Comparison of ENCODE assay signal across 15 mouse cellular contexts in the genomic region with DNA sequence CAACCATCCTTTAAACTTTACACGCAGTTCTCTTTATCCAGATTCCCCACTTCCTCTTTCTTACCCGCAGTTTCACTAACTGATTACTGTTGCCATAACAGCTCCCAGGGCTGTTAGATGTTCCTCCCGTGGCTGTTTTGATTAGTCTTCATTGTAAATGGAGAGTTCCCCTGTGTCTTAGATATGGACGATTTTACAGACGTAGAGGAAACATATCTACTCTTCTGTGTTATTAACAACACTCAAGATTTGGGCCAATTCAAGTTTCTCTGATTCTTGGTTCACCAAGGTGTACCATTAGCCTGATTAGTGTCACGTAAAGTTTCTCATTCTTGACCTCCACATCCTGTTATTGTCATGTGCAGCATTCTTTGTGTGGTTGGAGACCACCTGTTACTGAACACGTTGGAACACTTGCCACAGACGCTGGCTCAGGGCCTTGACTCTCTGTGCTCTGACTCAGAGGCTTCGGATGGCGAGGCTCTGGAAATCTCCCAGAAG. TPM values are rescaled to one million over a fixed set of nuclear protein-coding genes. Genes with fewer than 3 reads are reported as not detected.
DNase-seq lines count a peak whose midpoint lies in the region; ATAC-seq and TF ChIP-seq lines count a peak whose summit lies in the region.
"Had no signal": no experiment of that assay in that cellular context is flagged by ENCODE, and none has a peak within 500 bp of the region (broad histone marks: within the 10 kb centered on the region; RNA-seq: fewer than 3 reads in every experiment).

No protein-coding gene starts in this region.

- TF ChIP-seq CTCF in midbrain, postnatal 0 days (IDR thresholded peaks at IDR 0.05) = no peak

- 79% methylated on average over 10 of the region's 10 CpGs for WGBS in midbrain, postnatal 0 days
- 86% methylated on average over 10 of the region's 10 CpGs for WGBS in midbrain, embryonic 14.5 days

- H3K9me3 ChIP-seq in midbrain, postnatal 0 days (ENCODE audit: low read length) = no peaks in the 10 kb centered on the region
- no peaks in the 10 kb centered on the region for H3K9me3 ChIP-seq in midbrain, embryonic 14.5 days (ENCODE audit: control insufficient read depth, low read length)
- H3K9me3 ChIP-seq: embryonic facial prominence, embryonic 13.5 days; liver, embryonic 13.5 days; midbrain, embryonic 15.5 days had no signal

- H3K36me3 ChIP-seq in midbrain, postnatal 0 days (ENCODE audit: insufficient read depth, low read length) = no peaks in the 10 kb centered on the region
- no peaks in the 10 kb centered on the region for H3K36me3 ChIP-seq in midbrain, embryonic 14.5 days (ENCODE audit: control insufficient read depth, insufficient read depth, low read length)
- H3K36me3 ChIP-seq: embryonic facial prominence, embryonic 13.5 days; liver, embryonic 13.5 days; midbrain, embryonic 15.5 days had no signal

- ATAC-seq in midbrain, postnatal 0 days (ENCODE audit: low FRiP score) = no peak
- ATAC-seq in midbrain, embryonic 14.5 days (ENCODE audit: low FRiP score, low TSS enrichment) = no peak
- peak; percentile 86 for ATAC-seq in megakaryocyte progenitor cell, adult 5-6 weeks (replicated peaks; ENCODE audit: poor library complexity)
- ATAC-seq: hindbrain, postnatal 0 days; midbrain, embryonic 15.5 days had no signal

- H3K4me1 ChIP-seq in midbrain, postnatal 0 days (ENCODE audit: insufficient read depth, low read length) = no peaks in the 10 kb centered on the region
- H3K4me1 ChIP-seq in midbrain, embryonic 14.5 days (ENCODE audit: control insufficient read depth, insufficient read depth, low read length) = no peaks in the 10 kb centered on the region
- H3K4me1 ChIP-seq: liver, embryonic 13.5 days had no signal

- no peaks in the 10 kb centered on the region for H3K27me3 ChIP-seq in midbrain, postnatal 0 days (ENCODE audit: insufficient read depth, low read length)
- H3K27me3 ChIP-seq in midbrain, embryonic 14.5 days (ENCODE audit: control insufficient read depth, insufficient read depth, low read length) = no peaks in the 10 kb centered on the region
- H3K27me3 ChIP-seq: embryonic facial prominence, embryonic 13.5 days; liver, embryonic 13.5 days; midbrain, embryonic 15.5 days had no signal

- DNase-seq in embryo, embryonic 10 days (ENCODE audit: low spot score) = peak; percentile 6
- no peak for DNase-seq in embryo, embryonic 9.5 days (ENCODE audit: extremely low spot score)
- DNase-seq in midbrain, postnatal 0 days (ENCODE audit: low spot score) = peak; percentile 15
- DNase-seq in midbrain, embryonic 14.5 days = no peak
- DNase-seq in thymus, postnatal 4 days = peak; percentile 61
- DNase-seq in c-Kit-positive CD71-positive TER-119-positive erythroid progenitor cells, embryonic 14.5 days (ENCODE audit: low spot score) = no peak
- DNase-seq in left cerebral cortex, adult 11 months (ENCODE audit: low spot score) = no peak
- DNase-seq: liver, embryonic 13.5 days had no signal

- no peak overlapping the region for H3K27ac ChIP-seq in midbrain, postnatal 0 days (ENCODE audit: low read depth, low read length)
- H3K27ac ChIP-seq in midbrain, embryonic 14.5 days (replicated peaks; ENCODE audit: low read depth, low read length) = no peak overlapping the region
- H3K27ac ChIP-seq: embryonic facial prominence, embryonic 13.5 days; hindbrain, postnatal 0 days; liver, embryonic 13.5 days; midbrain, embryonic 15.5 days; stomach, postnatal 0 days had no signal

- H3K4me3 ChIP-seq in midbrain, postnatal 0 days (ENCODE audit: low read depth, low read length) = no peak overlapping the region
- H3K4me3 ChIP-seq in midbrain, embryonic 14.5 days (replicated peaks; ENCODE audit: low read depth, low read length) = no peak overlapping the region
- H3K4me3 ChIP-seq: embryonic facial prominence, embryonic 13.5 days; liver, embryonic 13.5 days; midbrain, embryonic 15.5 days had no signal

- H3K9ac ChIP-seq in midbrain, postnatal 0 days (replicated peaks; ENCODE audit: low read length, poor library complexity, severe bottlenecking) = no peak overlapping the region
- no peak overlapping the region for H3K9ac ChIP-seq in midbrain, embryonic 14.5 days (replicated peaks; ENCODE audit: low read length)
- H3K9ac ChIP-seq: embryonic facial prominence, embryonic 13.5 days; liver, embryonic 13.5 days; midbrain, embryonic 15.5 days had no signal

- no peak overlapping the region for H3K4me2 ChIP-seq in midbrain, postnatal 0 days (ENCODE audit: low read depth, low read length, poor library complexity, severe bottlenecking)
- no peak overlapping the region for H3K4me2 ChIP-seq in midbrain, embryonic 14.5 days (ENCODE audit: low read length)
- H3K4me2 ChIP-seq: embryonic facial prominence, embryonic 13.5 days; liver, embryonic 13.5 days; midbrain, embryonic 15.5 days had no signal

RNA-seq across cellular contexts. Expression of gene Ctla4, which starts 29.5 kb away (rescaled TPM):
- not detected in 2 replicates for total RNA-seq in midbrain, postnatal 0 days (2014; rRNA removed)
- not detected in 2 replicates for polyA plus RNA-seq in midbrain, postnatal 0 days (2015; fragmentation: Nextera tagmentation; extraction: Ambion mirVana)
- not detected in 2 replicates for polyA plus RNA-seq in midbrain, embryonic 14.5 days (2014; fragmentation: Nextera tagmentation; extraction: Ambion mirVana)
- 0.07 TPM in 1 of 2 replicates, not detected in the other for total RNA-seq in megakaryocyte progenitor cell, adult 5-6 weeks (2015)
- not detected in 2 replicates for total RNA-seq in megakaryocyte progenitor cell, adult 5-6 weeks (2017)
- total RNA-seq: hindbrain, postnatal 0 days; layer of hippocampus, adult 18-20 months had no signal
- polyA plus RNA-seq: brain, embryonic 14.5 days; embryonic facial prominence, embryonic 13.5 days; hindbrain, postnatal 0 days; liver, embryonic 13.5 days; midbrain, embryonic 15.5 days; stomach, postnatal 0 days had no signal

Comparison
In these comparisons a context has a peak if more than half of its experiments do, and no peak if none do; other contexts are left out.
1. DNase-seq: peak in embryo, embryonic 10 days (single experiment), midbrain, postnatal 0 days (single experiment) and thymus, postnatal 4 days (single experiment); none in embryo, embryonic 9.5 days (single experiment), midbrain, embryonic 14.5 days (single experiment), c-Kit-positive CD71-positive TER-119-positive erythroid progenitor cells, embryonic 14.5 days (single experiment) and left cerebral cortex, adult 11 months (single experiment).